ENCODE assay signal across 15 mouse cellular contexts in the genomic region with DNA sequence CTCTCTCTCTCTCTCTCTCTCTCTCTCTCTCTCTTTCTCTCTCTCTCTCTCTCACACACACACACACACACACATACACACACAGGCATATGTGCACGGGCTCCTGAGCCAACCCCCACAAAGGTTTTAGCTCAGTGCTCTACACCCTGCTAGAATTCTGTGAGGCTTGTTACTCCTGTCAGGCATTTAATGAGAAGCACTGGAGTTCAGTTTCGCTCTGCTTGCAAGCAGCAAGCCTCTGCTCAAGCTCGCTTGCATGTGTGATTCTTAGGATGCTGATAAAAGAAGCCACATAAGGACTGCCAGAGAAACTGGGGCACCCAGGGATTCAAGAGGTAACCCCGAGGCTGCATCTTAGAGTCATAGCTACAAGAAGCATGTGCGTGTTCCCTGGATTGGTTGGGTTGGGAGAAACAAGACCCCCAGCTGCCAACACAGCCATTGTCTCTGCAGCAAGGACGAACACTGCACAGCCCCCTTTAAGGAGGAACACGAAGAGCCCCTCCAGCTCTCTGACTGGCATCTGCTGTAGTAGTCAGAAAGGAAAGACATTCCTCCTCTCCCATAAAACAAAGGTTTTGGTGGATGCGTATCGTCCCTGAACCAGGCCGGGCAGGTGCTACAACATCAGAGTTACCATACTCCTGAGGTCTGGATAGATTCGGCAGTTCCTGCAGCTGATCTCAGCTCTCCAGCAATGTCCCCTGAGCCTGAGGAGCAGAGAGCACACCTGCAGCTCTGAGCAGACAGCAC.
A peak's percentile ranks its signal among the peaks of the same experiment; 100 is the strongest.
DNase-seq lines count a peak whose midpoint lies in the region; ATAC-seq lines count a peak whose summit lies in the region.
"Had no signal": no experiment of that assay in that cellular context is flagged by ENCODE, and none has a peak within 500 bp of the region (broad histone marks: within the 10 kb centered on the region; RNA-seq: fewer than 3 reads in every experiment).

No protein-coding gene starts in this region.

- 60% methylated on average over 11 of the region's 11 CpGs for WGBS in forebrain, embryonic 12.5 days
- 62% methylated on average over 11 of the region's 11 CpGs for WGBS in hindbrain, embryonic 14.5 days
- WGBS in midbrain, embryonic 14.5 days = 55% methylated on average over 11 of the region's 11 CpGs
- WGBS in liver, embryonic 11.5 days = 75% methylated on average over 11 of the region's 11 CpGs

- no peaks in the 10 kb centered on the region for H3K36me3 ChIP-seq in forebrain, embryonic 12.5 days (replicated peaks)
- H3K36me3 ChIP-seq in hindbrain, embryonic 14.5 days (replicated peaks; ENCODE audit: control insufficient read depth, insufficient read depth) = no peaks in the 10 kb centered on the region
- no peaks in the 10 kb centered on the region for H3K36me3 ChIP-seq in midbrain, embryonic 14.5 days (ENCODE audit: control insufficient read depth, insufficient read depth, low read length)
- no peaks in the 10 kb centered on the region for H3K36me3 ChIP-seq in liver, embryonic 11.5 days (ENCODE audit: control insufficient read depth, insufficient read depth, low read length)
- H3K36me3 ChIP-seq: embryonic facial prominence, embryonic 13.5 days; kidney, embryonic 15.5 days had no signal

- H3K4me1 ChIP-seq in forebrain, embryonic 12.5 days = peaks cover 10% of the 10 kb centered on the region; the same call in 1 of the 2 replicates
- peaks cover 8% of the 10 kb centered on the region for H3K4me1 ChIP-seq in hindbrain, embryonic 14.5 days (replicated peaks; ENCODE audit: control insufficient read depth, insufficient read depth, low read length)
- H3K4me1 ChIP-seq in midbrain, embryonic 14.5 days (ENCODE audit: control insufficient read depth, insufficient read depth, low read length) = peaks cover 11% of the 10 kb centered on the region; the same call in 1 of the 2 replicates
- no peaks in the 10 kb centered on the region for H3K4me1 ChIP-seq in liver, embryonic 11.5 days (replicated peaks; ENCODE audit: control insufficient read depth, insufficient read depth, low read length)
- H3K4me1 ChIP-seq: kidney, embryonic 15.5 days had no signal

- no peak overlapping the region for H3K4me2 ChIP-seq in forebrain, embryonic 12.5 days
- no peak overlapping the region for H3K4me2 ChIP-seq in hindbrain, embryonic 14.5 days (replicated peaks)
- H3K4me2 ChIP-seq in midbrain, embryonic 14.5 days (ENCODE audit: low read length) = no peak overlapping the region
- H3K4me2 ChIP-seq in liver, embryonic 11.5 days = no peak overlapping the region
- H3K4me2 ChIP-seq: embryonic facial prominence, embryonic 13.5 days; kidney, embryonic 15.5 days had no signal

- intact Hi-C loops in left cerebral cortex, postnatal 36 days (cut with DNase I) = no loop called here

- no peaks in the 10 kb centered on the region for H3K9me3 ChIP-seq in forebrain, embryonic 12.5 days
- no peaks in the 10 kb centered on the region for H3K9me3 ChIP-seq in hindbrain, embryonic 14.5 days (ENCODE audit: control insufficient read depth, low read length)
- no peaks in the 10 kb centered on the region for H3K9me3 ChIP-seq in midbrain, embryonic 14.5 days (ENCODE audit: control insufficient read depth, low read length)
- H3K9me3 ChIP-seq in liver, embryonic 11.5 days (ENCODE audit: control insufficient read depth, low read length) = 0 out of 2 replicates have a peak, but pooled peaks cover 2% of the 10 kb centered on the region
- H3K9me3 ChIP-seq: embryonic facial prominence, embryonic 13.5 days; kidney, embryonic 15.5 days had no signal

- DNase-seq in left cerebral cortex, adult 11 months (ENCODE audit: low spot score) = peak; percentile 26
- no peak for DNase-seq in left cerebral cortex, postnatal 36 days (ENCODE audit: low spot score in 2 of 2)
- peak; percentile 34 for DNase-seq in hindbrain, embryonic 14.5 days (ENCODE audit: low spot score)
- DNase-seq in midbrain, embryonic 14.5 days = peak; percentile 66
- no peak for DNase-seq in testis, postnatal 10 days (ENCODE audit: low spot score)
- DNase-seq in liver, embryonic 11.5 days (ENCODE audit: low spot score) = no peak
- DNase-seq in c-Kit-positive CD71-positive TER-119-positive erythroid progenitor cells, embryonic 14.5 days (ENCODE audit: low spot score) = no peak
- DNase-seq: adrenal gland, adult 8-10 months; cerebellum, postnatal 25 days; liver, postnatal 0 days; lung, postnatal 4 days had no signal

- no peak for ATAC-seq in forebrain, embryonic 12.5 days (ENCODE audit: low FRiP score)
- ATAC-seq in hindbrain, embryonic 14.5 days (ENCODE audit: low FRiP score) = no peak
- ATAC-seq in midbrain, embryonic 14.5 days (ENCODE audit: low FRiP score, low TSS enrichment) = no peak
- ATAC-seq in liver, embryonic 11.5 days (replicated peaks; ENCODE audit: low FRiP score) = no peak
- ATAC-seq: liver, postnatal 0 days had no signal

- H3K4me3 ChIP-seq in forebrain, embryonic 12.5 days (replicated peaks) = no peak overlapping the region
- H3K4me3 ChIP-seq in hindbrain, embryonic 14.5 days (replicated peaks; ENCODE audit: low read length) = no peak overlapping the region
- no peak overlapping the region for H3K4me3 ChIP-seq in midbrain, embryonic 14.5 days (replicated peaks; ENCODE audit: low read depth, low read length)
- no peak overlapping the region for H3K4me3 ChIP-seq in liver, embryonic 11.5 days (ENCODE audit: low read depth, low read length)
- H3K4me3 ChIP-seq: embryonic facial prominence, embryonic 13.5 days; kidney, embryonic 15.5 days; layer of hippocampus, adult 2 months had no signal

- 0 out of 2 replicates have a peak overlapping the region, but pooled peaks have one; percentile 14 for H3K27ac ChIP-seq in forebrain, embryonic 12.5 days
- peak overlapping the region; percentile 68 for H3K27ac ChIP-seq in hindbrain, embryonic 14.5 days
- H3K27ac ChIP-seq in midbrain, embryonic 14.5 days (replicated peaks; ENCODE audit: low read depth, low read length) = peak overlapping the region; percentile 63
- no peak overlapping the region for H3K27ac ChIP-seq in liver, embryonic 11.5 days (ENCODE audit: low read depth, low read length)
- H3K27ac ChIP-seq: embryonic facial prominence, embryonic 13.5 days; kidney, embryonic 15.5 days; layer of hippocampus, adult 2 months had no signal

- no peak overlapping the region for H3K9ac ChIP-seq in forebrain, embryonic 12.5 days
- peak overlapping the region; percentile 42; the same call in 1 of the 2 replicates for H3K9ac ChIP-seq in hindbrain, embryonic 14.5 days
- 0 out of 2 replicates have a peak overlapping the region, but pooled peaks have one; percentile 16 for H3K9ac ChIP-seq in midbrain, embryonic 14.5 days (replicated peaks; ENCODE audit: low read length)
- H3K9ac ChIP-seq in liver, embryonic 11.5 days (ENCODE audit: low read depth, low read length) = no peak overlapping the region
- H3K9ac ChIP-seq: embryonic facial prominence, embryonic 13.5 days; kidney, embryonic 15.5 days; liver, postnatal 0 days had no signal

- no peaks in the 10 kb centered on the region for H3K27me3 ChIP-seq in forebrain, embryonic 12.5 days
- no peaks in the 10 kb centered on the region for H3K27me3 ChIP-seq in hindbrain, embryonic 14.5 days (ENCODE audit: control insufficient read depth, insufficient read depth, low read length)
- no peaks in the 10 kb centered on the region for H3K27me3 ChIP-seq in midbrain, embryonic 14.5 days (ENCODE audit: control insufficient read depth, insufficient read depth, low read length)
- H3K27me3 ChIP-seq in liver, embryonic 11.5 days (replicated peaks; ENCODE audit: control insufficient read depth, insufficient read depth, low read length) = no peaks in the 10 kb centered on the region
- H3K27me3 ChIP-seq: kidney, embryonic 15.5 days had no signal

Comparison
In these comparisons a context has a peak if more than half of its experiments do, and no peak if none do; other contexts are left out.
1. DNase-seq: peak in left cerebral cortex, adult 11 months (single experiment), hindbrain, embryonic 14.5 days (single experiment) and midbrain, embryonic 14.5 days (single experiment); none in left cerebral cortex, postnatal 36 days (0 of 2), testis, postnatal 10 days (single experiment), liver, embryonic 11.5 days (single experiment) and c-Kit-positive CD71-positive TER-119-positive erythroid progenitor cells, embryonic 14.5 days (single experiment).
2. H3K9ac ChIP-seq: peak in hindbrain, embryonic 14.5 days (single experiment) and midbrain, embryonic 14.5 days (single experiment); none in forebrain, embryonic 12.5 days (single experiment) and liver, embryonic 11.5 days (single experiment).